Mouse (Mus musculus) hindbrain, embryonic 16.5 days (tissue): ENCODE measurements around the gene Dcun1d3. TPM values are rescaled to one million over a fixed set of nuclear protein-coding genes. Genes with fewer than 3 reads are reported as not detected.

ENCODE experiments used
- ATAC-seq: fragments of 200-750 bp; cut with Nextera tagmentation; 2 replicates; pipeline ENCODE4 v1.8.0; 2017; ENCODE audit warnings: moderate TSS enrichment, moderate library complexity
- H3K27ac ChIP-seq: fragments of 300-500 bp; sonication (generic); 2 replicates; pipeline ENCODE4 v1.5.1; 2014; ENCODE audit warnings: low read depth, mild to moderate bottlenecking, control low read depth, low read length, moderate library complexity
- H3K27me3 ChIP-seq: fragments of 300-500 bp; sonication (generic); replicated peaks from 2 replicates; pipeline ENCODE4 v1.6.1; 2014; ENCODE audit warnings: low read length; ENCODE audit not compliant: control insufficient read depth, insufficient read depth
- H3K36me3 ChIP-seq: fragments of 300-500 bp; sonication (generic); 2 replicates; pipeline ENCODE4 v1.6.1; 2014; ENCODE audit warnings: mild to moderate bottlenecking, low read length, moderate library complexity, mixed read lengths; ENCODE audit not compliant: control insufficient read depth, insufficient read depth
- H3K4me1 ChIP-seq: fragments of 300-500 bp; sonication (generic); 2 replicates; pipeline ENCODE4 v1.6.1; 2014; ENCODE audit warnings: low read depth, low read length; ENCODE audit not compliant: control insufficient read depth, insufficient read depth
- H3K4me2 ChIP-seq: fragments of 300-500 bp; sonication (generic); 2 replicates; pipeline ENCODE4 v1.6.1; 2014; ENCODE audit warnings: mild to moderate bottlenecking, low read length, control low read depth, moderate library complexity
- H3K4me3 ChIP-seq: fragments of 300-500 bp; sonication (generic); 2 replicates; pipeline ENCODE4 v1.5.1; 2014; ENCODE audit warnings: mild to moderate bottlenecking, low read length, control low read depth, moderate library complexity
- H3K9ac ChIP-seq: fragments of 300-500 bp; sonication (generic); 2 replicates; pipeline ENCODE4 v1.6.1; 2014; ENCODE audit warnings: low read depth, mild to moderate bottlenecking, control low read depth, low read length, moderate library complexity
- H3K9me3 ChIP-seq: fragments of 300-500 bp; sonication (generic); 2 replicates; pipeline ENCODE4 v1.6.1; 2014; ENCODE audit warnings: mild to moderate bottlenecking, low read length, moderate library complexity; ENCODE audit not compliant: control insufficient read depth
- WGBS: fragments of 180-500 bp; shearing (Covaris S2); extraction: QIAGEN DNeasy Blood & Tissue Kit; methylation state at CpG from one replicate; pipeline ENCODE4 v1.1.7; 2014; 5-methylcytosine and 5-hydroxymethylcytosine counted together
- polyA plus RNA-seq: library from polyadenylated mRNA; unstranded; fragments of >200 nt; fragmentation: Nextera tagmentation; extraction: Ambion mirVana; gene quantifications from 2 replicates; pipeline ENCODE4 v1.2.1, GENCODE M21; 2015

Dcun1d3 gene
- polyA plus RNA-seq, 1 experiment from 2014 or later, result 15.2 TPM

GRCm38 (mm10) chr7:119845541-119845940 is 50.6 kb downstream of the Dcun1d3 start:
- no peak for ATAC-seq
- no peaks in the 10 kb centered on the region for H3K27me3 ChIP-seq
- H3K4me1 ChIP-seq, result no peaks in the 10 kb centered on the region
- WGBS, result 95% methylated on average over 2 of the region's 2 CpGs
- no peaks in the 10 kb centered on the region; the same call in none of the 2 replicates for H3K36me3 ChIP-seq
- no peak overlapping the region for H3K4me2 ChIP-seq
- no peak overlapping the region for H3K27ac ChIP-seq
- H3K4me3 ChIP-seq, result no peak overlapping the region
- no peaks in the 10 kb centered on the region for H3K9me3 ChIP-seq
- no peak overlapping the region for H3K9ac ChIP-seq

- Histone ChIP-seq H3K4me3 (no peak overlapping the region), H3K27ac (no peak overlapping the region), H3K36me3 (no peaks in the 10 kb centered on the region; the same call in 1 of the 2 replicates), H3K4me1 (no peaks in the 10 kb centered on the region), H3K27me3 (no peaks in the 10 kb centered on the region), H3K4me2 (no peak overlapping the region), H3K9me3 (no peaks in the 10 kb centered on the region), H3K9ac (no peak overlapping the region)
- 93% methylated on average over 4 of the region's 4 CpGs for WGBS
- ATAC-seq, result no peak
These were observed 54.2 kb downstream of the Dcun1d3 start for GRCm38 (mm10) chr7:119841820-119842449.

GRCm38 (mm10) chr7:119835996-119836777 is 59.9 kb downstream of the Dcun1d3 start:
- H3K36me3 ChIP-seq, result no peaks in the 10 kb centered on the region
- no peak overlapping the region for H3K4me3 ChIP-seq
- no peak overlapping the region for H3K9ac ChIP-seq
- H3K4me2 ChIP-seq, result no peak overlapping the region
- no peaks in the 10 kb centered on the region for H3K27me3 ChIP-seq
- 95% methylated on average over 4 of the region's 4 CpGs for WGBS
- ATAC-seq, result no peak
- no peaks in the 10 kb centered on the region for H3K9me3 ChIP-seq
- H3K4me1 ChIP-seq, result no peaks in the 10 kb centered on the region
- no peak overlapping the region for H3K27ac ChIP-seq

- no peaks in the 10 kb centered on the region for H3K27me3 ChIP-seq
- no peak overlapping the region for H3K4me2 ChIP-seq
- WGBS, result 100% methylated on average over 1 of the region's 1 CpGs
- H3K9me3 ChIP-seq, result no peaks in the 10 kb centered on the region
- H3K9ac ChIP-seq, result no peak overlapping the region
- no peak overlapping the region for H3K4me3 ChIP-seq
- ATAC-seq, result no peak
- no peaks in the 10 kb centered on the region for H3K36me3 ChIP-seq
- no peaks in the 10 kb centered on the region for H3K4me1 ChIP-seq
- no peak overlapping the region for H3K27ac ChIP-seq
These were observed 60.7 kb downstream of the Dcun1d3 start for GRCm38 (mm10) chr7:119835371-119835770.

- ATAC-seq, result no peak
- H3K27ac ChIP-seq, result no peak overlapping the region
- H3K27me3 ChIP-seq, result no peaks in the 10 kb centered on the region
- no peaks in the 10 kb centered on the region for H3K36me3 ChIP-seq
- H3K9me3 ChIP-seq, result no peaks in the 10 kb centered on the region
- no peak overlapping the region for H3K4me2 ChIP-seq
- WGBS, result 95% methylated on average over 3 of the region's 3 CpGs
- H3K4me3 ChIP-seq, result no peak overlapping the region
- no peaks in the 10 kb centered on the region for H3K4me1 ChIP-seq
- no peak overlapping the region for H3K9ac ChIP-seq
These were observed 87.4 kb downstream of the Dcun1d3 start for GRCm38 (mm10) chr7:119808723-119809122.

GRCm38 (mm10) chr7:119807396-119807795 is 88.7 kb downstream of the Dcun1d3 start:
- H3K27ac ChIP-seq, result no peak overlapping the region
- no peak overlapping the region for H3K4me3 ChIP-seq
- 97% methylated on average over 5 of the region's 5 CpGs for WGBS
- H3K36me3 ChIP-seq, result no peaks in the 10 kb centered on the region
- H3K9ac ChIP-seq, result no peak overlapping the region
- no peaks in the 10 kb centered on the region for H3K4me1 ChIP-seq
- no peaks in the 10 kb centered on the region for H3K27me3 ChIP-seq
- H3K9me3 ChIP-seq, result no peaks in the 10 kb centered on the region
- no peak for ATAC-seq
- H3K4me2 ChIP-seq, result no peak overlapping the region

Other genes starting within 250 kb of the Dcun1d3 start
- gene Acsm4, start 206.3 kb downstream of the Dcun1d3 start, polyA plus RNA-seq, result not detected in 2 replicates
- gene Thumpd1, start 175.5 kb downstream of the Dcun1d3 start, polyA plus RNA-seq, result 75.4 and 78.4 TPM in 2 replicates
- not detected in 2 replicates for gene Acsm3, start 135.4 kb downstream of the Dcun1d3 start, polyA plus RNA-seq
- gene Rexo5, start 102.3 kb downstream of the Dcun1d3 start, polyA plus RNA-seq, result 9.9 and 13.9 TPM in 2 replicates
- gene Eri2, start 102.2 kb downstream of the Dcun1d3 start, polyA plus RNA-seq, result 14.8 and 15.0 TPM in 2 replicates
- gene Lyrm1, start 437 bp downstream of the Dcun1d3 start, polyA plus RNA-seq, result 19.2 and 21.0 TPM in 2 replicates
- gene Dnah3, start 199.0 kb upstream of the Dcun1d3 start, polyA plus RNA-seq, result 0.11 TPM in 1 of 2 replicates, not detected in the other
- gene Tmem159, start 206.1 kb upstream of the Dcun1d3 start, polyA plus RNA-seq, result 17.1 and 19.3 TPM in 2 replicates
- gene Zp2, start 249.0 kb upstream of the Dcun1d3 start, polyA plus RNA-seq, result not detected in 2 replicates